Mouse (Mus musculus): ENCODE measurements at regions not wholly inside any gene's neighbourhood (a gene's known extent, or its start where the extent isn't known, plus 50 kb on each side); places are given as distances from the start of the nearest gene placed in this dataset.
"Not testable (repeated sequence)": the region's sequence is repeated elsewhere in the genome, so short reads cannot be mapped to it uniquely, and the experiment has no call there.

DNA sequence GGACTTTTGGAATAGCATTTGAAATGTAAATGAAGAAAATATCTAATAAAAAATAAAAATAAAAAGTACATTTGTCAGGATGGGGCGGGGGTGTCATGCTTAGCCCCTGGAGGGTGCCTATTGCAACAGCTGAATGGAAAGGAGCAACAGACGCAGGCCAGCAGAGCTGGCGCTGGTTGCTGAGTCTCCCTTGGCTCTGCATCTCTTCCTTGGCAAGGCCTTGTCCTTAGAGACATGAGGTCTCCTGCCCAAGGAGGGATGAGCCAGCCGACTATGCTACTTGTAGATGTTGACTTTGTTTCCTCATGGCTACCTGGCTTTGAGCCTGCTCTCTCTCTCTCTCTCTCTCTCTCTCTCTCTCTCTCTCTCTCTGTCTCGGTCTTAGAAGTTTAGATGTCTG is 166.4 kb downstream of the Opa1 start:
- DNase-seq (ENCODE audit: low spot score): no peak

DNA sequence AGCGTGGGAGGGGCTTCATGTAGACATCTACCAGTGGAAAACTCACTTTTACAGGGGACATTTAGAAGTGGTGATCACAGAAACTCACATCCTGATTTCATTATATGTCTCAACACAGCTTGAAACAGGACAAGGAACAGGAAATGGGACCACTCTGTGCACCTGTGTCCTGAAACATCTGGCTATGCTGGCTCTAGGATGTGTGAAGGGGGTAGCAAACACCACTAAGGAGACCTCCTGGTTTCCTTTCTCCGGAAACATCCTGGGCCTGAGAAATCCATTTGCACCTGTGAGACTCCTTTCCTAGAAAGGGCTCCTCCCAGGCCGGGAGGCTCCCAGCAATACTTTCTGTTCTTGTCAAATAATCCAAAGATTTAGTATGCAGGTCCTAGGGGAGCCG is 167.1 kb downstream of the Opa1 start:
- no peak for DNase-seq (ENCODE audit: low spot score)

DNA sequence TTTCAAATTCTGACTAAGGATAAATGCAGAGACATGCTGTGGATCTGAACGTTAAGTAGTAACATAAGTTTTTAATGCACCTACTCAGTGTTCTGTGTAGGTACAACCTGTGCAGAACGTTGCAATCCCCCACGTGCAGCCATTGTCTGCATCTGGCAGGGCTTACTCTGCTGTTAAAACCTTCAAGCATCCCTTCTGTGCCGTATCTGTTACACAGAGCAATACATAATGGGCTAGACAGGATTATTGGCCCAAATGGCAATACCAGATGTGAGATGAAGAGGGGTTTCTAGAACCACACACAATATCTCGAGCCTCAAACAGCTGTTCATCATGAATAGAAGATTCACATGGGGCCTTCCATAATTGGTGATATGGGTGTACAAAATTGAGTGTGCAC is 170.0 kb downstream of the Opa1 start:
- DNase-seq (ENCODE audit: low spot score): no peak

DNA sequence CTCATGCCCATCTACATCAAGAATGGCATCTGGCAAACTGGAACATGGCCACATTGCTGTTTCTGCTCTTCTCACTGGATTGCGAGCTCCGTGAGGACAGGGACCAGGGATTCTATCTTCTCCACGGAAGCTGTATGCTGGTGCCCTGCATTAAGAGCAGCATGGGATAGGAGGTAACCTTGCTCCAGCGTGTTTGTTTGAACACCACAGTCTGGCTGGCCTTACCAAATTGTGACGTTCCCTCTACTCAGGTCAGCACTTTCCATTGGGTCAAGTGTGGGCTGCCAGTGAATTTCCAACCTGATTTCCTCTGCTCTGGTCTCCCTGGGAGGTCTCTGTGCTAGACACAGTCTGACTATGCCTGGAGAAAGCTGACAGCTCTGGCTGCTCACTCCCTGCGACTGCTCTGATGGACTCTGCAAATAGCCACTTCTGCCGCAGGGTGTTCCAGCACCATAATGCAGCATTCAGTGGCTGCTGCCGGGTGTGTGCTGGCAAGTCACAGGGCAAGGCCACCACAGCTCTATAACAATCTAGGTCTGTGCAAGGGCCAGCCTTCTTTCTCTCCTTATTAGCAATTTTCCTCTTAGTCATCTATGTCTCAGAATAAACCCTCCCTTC is 175.6 kb downstream of the Opa1 start:
- DNase-seq (ENCODE audit: low spot score): no peak

DNA sequence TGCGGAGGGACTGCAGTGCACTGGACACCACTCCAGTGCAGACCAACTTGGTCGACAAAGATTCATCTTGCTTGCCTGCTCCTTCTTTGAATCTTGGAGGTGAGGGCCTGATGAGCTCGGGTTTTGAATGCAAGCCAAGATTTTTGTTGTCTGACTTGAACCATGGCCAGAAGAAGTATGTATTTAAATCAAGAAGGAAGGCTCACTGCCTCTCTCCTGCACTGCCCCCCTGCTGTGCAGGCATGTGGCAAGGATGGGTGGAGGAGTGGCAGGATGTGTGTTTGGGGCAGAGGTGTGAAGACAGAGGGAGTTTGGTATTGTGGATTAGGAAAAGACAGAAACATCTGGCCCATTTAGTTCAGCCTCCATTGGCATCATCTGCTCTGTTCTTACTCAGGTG is 179.1 kb downstream of the Opa1 start:
- DNase-seq (ENCODE audit: low spot score): no peak

DNA sequence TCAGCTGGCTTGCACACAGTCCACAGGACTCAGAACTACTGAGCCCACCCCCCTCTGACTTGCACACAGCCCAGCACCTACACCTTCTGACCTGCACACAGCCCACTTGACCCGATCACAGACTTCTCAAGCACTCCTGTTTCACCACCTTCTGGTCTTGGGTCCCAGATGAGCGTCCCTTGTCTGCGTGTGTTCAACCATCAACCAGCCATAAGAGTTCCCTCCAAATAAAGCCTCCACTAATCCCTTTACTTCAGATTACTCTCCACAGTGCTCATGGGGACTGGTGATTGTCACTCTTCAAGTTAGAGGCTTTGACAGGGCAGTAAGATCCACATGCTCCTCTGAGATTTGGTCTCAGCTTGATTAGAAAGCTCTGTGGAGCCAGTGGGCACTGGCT is 180.3 kb downstream of the Opa1 start:
- DNase-seq (ENCODE audit: low spot score): no peak

DNA sequence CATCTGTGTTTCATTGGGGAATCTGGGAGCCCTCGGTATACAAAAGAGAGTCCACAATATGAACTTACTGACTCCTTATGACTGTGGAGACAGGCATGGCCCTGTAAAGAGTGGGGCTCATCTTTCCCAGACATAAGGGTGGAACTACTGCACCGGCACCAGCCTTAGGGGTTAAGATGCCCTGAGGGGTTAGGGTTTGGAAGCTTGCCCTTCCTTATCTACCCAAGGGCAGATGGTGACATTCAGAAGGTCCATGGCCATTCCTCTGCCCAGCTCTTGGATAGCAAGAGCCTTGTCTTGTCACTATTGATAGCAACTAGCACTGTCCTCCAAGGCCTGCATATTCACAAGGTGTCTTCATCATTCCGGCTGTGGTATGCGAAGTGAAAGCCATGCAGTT is 181.5 kb downstream of the Opa1 start:
- no peak for DNase-seq (ENCODE audit: low spot score)

DNA sequence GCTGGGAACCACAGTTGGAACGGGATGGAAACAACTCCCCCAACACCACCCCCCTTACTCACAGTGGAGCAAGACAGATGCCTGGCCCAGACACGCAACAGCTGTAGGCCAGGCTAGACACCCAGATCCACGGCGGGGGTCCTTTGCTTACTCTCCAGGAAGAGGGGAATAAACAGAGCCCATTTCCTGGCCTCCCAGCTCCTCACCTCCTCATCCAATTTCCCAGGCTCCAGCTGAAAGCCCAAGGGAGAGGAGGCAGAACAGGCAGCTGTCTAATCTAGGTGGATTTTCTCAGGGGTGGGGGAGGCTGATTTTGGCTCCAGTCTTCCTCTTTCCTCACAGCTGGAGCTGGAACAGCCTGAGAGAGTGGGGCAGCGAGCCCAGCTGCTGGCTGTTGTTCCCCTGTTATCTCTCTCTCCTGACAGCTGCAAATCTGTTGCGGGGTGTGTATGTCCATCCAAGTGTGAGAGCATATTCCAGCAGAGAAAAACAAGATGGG is 182.7 kb downstream of the Opa1 start:
- no peak for DNase-seq (ENCODE audit: low spot score)

DNA sequence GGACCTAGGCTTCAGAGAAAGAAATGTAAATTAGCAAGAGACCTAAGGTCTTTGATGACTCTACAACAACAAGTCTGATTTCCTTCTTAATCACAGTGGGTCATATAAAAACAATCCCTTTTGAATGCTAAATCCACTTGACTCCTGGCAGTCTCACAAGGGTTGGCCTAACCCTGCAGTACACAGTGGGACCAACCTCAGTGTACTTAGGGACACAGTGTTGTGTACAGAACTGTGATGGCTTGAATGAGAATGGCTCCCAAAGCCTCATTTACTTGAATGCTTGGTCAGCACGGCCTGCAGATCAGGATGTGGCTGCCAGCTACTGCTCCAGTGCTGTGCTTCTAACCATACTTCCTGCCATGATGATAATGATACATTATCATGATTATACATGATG is 185.2 kb downstream of the Opa1 start:
- DNase-seq (ENCODE audit: low spot score): no peak

DNA sequence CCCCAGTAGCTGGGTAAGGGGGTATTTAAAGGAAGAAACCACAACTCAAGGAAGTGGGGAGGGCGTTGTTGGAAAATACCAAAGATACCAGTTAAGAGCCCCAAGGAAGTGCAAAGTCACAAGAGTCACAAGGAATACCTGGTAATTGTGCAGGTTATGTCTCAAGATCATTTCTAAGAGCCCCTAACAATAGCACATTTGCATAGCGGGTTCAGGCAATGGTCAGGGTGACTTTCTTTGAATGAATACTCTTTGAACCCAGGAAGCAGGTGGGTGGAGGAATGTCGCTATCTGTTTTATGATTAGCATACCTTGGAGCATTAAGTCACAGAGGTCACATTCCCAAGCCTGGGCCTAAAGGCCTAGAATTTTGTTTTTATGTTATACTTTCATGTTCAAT is 186.7 kb downstream of the Opa1 start:
- not testable (repeated sequence) for DNase-seq (ENCODE audit: low spot score)

DNA sequence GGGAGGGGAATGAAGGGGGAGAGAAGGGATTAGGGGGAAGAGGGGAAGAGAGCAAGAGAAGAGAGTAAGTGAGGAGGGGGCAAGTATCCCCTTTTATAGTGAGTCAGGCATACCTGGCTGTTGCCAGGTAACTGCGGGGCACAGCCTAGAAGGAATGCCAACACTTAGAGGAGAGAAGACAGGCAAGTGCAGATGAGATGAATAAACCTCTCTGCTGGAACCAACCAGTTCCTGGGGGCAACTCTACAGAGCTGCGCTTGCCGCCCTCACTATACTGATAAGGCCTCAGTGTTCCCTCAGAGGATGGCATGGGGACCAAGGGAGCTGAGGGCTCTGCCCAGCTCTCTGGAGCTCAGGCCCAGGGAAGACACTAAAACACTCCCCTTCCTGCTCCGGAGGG is 192.2 kb downstream of the Opa1 start:
- no peak for DNase-seq (ENCODE audit: low spot score)

DNA sequence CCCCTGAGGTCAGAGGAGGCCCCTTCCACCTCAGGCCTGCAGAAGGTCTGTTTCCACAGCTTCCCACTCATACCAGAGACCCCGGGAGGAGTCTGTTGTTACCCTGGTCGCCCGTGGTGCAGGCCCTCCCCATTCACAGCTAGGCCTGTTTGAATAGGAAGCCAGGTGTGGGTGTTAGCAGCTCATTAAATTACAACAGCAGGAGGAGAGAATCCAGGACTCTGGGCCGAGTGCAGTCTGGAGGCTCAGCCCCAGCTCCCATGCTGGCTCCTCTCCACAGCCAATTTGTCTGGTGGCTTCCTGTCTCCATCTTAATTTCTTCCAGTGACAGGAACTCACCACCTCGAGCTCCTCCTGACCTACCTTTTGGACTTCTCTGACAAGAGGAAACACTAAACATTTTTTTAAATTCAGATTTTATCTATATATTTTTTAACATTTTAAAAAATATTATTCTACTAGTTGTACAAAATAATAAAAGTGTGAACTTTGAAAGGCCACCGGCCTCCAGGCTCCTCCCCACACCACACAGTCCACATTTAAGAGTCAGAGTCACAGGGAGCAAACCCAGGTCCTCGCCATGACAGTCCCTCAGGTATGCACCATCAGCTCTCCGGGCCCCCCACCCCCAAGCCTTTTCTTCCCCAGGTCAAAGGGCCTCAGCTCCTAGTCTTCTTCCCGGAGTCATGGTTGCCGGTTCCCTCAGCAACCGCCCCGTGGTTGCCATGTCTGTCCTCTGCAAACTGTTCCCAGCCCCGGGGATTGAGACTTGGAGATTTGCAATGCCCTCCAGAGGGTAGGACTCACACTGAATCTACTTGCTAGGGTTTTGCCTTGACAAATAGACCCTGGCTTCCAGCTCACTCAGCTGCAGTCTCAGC is 192.8 kb downstream of the Opa1 start:
- DNase-seq (ENCODE audit: low spot score): no peak

DNA sequence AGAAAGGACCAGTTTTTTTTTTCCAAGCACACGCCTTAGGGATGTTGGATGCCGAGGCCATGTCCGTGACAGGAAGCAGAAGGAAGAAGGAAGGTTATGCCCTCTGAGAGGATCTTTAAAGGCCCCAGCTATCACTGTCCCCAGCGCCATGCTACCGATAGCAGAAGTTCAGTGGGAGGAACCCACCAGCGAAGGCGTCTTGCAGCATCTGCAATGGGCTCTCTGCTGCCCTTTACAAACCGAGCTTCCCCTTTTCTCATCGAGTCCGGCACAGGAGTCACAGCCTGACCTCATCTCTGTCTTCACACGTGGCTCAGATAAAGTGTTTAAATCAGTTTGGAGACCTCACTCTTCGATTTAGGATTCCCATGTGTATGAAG is 193.5 kb downstream of the Opa1 start:
- no peak for DNase-seq (ENCODE audit: low spot score)

DNA sequence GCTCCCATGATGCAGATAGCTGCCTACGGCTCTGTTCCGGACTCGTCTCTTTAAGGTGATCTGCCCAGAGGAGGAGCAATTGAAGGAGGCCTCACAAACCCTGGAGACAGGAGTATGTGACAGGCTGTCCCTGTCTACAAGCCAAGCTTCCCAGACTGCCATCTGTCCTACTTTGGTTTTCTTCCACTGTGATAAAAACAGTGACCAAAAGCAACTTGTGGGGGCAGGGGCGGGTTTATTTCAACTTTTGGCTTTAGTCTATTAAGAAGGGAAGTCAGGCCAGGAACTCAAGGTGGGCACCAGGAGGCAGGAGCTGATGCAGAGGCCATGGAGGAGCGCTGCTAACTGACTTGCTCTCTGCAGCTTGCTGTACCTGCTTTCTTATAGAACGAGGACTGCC is 193.9 kb downstream of the Opa1 start:
- peak; percentile 37 for DNase-seq (ENCODE audit: low spot score)

DNA sequence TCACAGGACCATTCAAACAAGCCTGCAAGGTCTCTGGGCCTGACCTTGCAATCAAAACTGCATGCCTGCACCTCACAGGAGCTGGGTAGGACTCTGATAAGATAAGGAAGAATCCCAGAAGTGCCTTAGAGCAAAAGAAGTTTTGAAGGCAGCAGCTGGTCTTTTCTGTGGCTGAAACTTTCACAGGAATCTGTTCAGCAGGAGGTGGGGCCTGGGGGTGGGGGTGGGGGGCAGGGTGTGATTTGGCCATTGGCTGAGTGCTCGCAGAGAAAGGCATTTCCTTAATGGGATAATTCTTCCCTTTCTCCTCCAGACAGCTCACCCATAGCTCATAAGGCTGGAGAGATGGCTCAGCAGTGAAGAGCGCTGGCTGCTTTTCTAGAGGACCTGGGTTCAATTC is 195.8 kb downstream of the Opa1 start:
- DNase-seq (ENCODE audit: low spot score): no peak

DNA sequence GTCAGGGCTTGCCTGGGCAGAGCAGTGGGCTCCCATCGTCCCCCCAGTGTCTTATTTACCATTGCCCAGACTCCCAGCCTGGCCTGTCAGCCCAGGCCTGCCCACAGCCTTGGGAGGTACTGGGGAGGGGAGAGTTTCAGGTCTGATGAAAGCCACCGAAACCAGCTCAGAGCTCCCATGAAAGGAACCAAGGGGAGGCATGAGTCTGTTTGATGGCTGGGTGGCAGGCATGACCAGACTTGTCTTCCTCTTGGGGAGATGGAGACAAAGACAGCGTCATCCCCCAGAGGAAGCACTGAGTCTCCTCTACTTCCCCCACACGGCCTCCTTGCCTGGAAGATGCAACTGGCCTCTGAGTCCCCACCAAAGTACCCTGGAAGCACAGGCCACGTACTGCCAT is 196.7 kb downstream of the Opa1 start:
- no peak for DNase-seq (ENCODE audit: low spot score)

DNA sequence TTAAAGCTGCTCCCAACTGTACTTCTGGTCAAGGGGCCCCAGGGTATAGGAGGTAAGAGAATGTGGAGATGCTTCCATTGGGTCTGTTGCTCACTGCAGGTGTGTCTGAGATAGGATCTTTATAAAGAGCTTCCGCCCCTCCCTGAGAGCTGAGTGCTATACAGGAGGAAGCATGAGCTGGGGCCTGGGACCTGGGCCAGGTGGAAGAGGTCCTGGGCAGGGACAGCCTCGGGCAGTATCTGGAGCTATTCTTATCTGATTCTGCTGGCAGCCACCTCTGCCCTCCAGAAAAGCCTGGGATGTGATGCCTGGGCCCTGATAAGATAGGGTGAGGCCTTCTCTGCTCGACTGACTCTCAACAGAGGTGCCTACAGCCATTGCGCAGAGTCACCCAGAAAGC is 203.3 kb downstream of the Opa1 start:
- DNase-seq (ENCODE audit: low spot score): no peak

DNA sequence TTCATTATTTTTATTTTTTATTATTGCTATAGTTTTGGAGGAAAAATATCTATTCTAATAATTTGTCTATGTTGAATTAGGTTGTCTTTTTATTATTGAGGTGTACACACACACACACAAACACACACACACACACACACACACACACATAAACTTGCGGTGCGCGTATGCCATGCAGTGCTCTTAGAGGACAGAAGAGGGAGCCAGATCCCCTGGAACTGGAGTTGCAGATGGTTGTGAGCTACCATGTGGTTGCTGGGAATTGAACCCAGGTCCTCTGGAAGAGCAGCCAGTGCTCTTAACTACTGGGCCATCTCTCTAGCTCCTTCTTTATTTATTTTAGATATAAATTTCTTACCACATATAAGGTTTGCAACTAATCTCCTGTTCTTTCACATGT is 206.0 kb downstream of the Opa1 start:
- no peak for DNase-seq (ENCODE audit: low spot score)

DNA sequence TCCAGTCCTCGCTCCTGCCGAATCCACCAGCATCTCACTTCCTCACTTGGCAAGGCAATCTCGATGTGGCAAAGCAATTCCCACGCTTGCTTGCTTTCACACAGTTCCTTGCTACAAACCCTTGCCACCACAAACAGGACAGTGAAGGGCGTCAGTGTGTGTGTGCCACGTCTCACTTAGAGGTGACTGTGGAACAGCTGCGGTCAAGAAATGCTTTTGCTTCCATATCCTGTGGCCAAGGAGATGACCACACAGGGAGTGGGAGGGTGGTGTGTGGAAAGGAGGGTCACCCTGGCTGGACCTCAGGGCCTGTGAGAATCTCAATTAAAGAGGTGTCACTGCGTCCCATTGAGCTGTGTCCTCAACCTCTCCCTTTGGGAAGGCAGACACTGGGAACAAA is 207.4 kb downstream of the Opa1 start:
- DNase-seq (ENCODE audit: low spot score): no peak

DNA sequence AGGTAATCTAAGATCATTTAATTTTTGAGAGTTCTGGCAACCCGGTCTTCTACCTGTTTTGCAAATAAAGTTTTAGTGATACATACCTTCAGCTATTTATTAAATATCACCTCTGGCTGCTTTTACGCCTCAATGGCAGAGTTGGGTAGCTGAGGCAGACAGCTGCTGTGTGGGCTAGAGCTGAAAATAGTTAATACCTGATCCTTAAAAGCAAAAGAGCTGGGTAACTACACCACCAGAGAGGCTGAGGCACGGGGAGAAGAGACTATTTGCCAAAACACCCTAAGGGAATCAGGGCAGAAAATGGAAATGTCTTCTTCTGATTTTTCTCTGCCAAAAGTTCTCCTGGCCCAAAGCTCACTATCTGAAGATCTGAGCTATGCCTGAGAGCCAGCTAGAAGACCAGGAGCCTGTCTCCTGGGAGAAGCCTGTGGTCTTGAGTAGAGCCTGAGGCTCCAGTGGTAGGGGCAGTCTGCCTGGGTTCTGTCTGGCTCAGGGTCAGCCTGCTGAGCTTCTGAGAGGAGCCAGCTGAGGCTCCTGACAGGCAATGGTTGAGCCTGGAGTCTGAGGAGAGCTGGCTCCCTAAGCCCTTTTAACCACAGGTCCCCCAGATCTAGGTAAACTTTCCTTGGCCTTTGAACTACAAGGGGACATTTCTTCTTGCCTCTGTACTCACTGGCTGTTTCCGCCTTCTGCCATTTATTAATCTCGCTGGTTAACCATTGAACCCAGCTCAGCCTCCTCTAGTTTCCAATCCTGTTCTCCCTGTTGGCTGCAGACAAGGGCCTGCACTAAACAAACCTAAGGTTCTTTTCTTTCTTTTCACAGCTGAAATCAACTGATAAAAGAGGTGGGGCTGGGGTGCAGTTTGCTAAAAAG is 208.7 kb downstream of the Opa1 start:
- no peak for DNase-seq (ENCODE audit: low spot score)

DNA sequence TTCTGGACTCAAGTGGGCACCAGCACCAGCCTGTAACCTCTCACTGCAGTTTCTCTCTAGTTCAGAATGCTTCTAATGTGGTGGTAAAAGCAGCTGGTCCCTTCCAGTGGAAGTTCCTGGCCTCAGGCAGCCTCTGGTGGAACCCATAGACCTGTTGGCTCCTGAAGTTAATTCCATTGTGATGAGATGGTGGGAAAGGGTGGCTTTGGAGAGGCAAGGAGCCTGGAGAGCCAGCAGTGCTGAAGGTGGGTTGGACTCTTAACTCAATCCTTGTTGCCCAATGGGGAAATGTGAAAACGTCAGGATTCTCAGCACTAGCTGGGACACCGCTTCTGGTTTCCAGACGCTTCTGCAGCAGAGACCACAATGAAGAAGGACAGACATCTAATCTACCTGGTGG is 210.9 kb downstream of the Opa1 start:
- no peak for DNase-seq (ENCODE audit: low spot score)

DNA sequence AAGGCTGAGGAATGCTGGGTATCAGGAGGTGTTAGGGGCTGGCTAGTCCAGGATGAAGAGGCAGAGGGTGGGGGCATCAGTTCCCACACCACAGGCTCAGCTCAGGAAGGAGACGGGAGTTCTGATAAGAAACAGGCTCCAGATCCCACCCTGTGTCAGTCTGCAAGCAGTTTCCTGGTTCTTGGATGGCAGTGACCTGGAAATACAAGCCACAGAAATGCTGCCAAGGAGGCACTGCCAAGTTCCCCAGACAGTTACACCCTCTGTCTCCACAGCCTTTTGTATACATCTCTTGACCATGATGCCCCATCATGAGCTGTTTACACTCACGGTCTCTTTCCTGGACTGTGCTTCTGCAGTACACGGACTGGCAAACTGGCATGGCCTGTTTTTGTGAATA is 220.1 kb downstream of the Opa1 start:
- DNase-seq (ENCODE audit: low spot score): no peak

DNA sequence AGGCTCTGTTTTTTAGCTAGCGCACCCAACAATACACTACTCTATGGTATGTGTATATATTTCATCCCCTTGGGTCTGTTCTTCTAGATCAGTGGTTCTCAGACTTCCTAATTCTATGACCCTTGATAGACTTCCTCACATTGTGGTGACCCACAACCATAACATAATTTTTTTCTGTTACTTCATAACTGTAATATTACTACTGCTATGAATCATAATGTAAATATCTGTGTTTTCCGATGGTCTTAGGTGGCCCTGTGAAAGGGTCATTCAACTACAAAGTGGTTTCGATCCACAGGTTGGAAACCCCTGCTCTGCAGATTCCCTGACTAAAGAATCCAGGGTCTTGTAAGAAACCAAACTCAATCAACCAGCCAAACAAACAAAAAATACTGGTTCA is 220.8 kb downstream of the Opa1 start:
- no peak for DNase-seq (ENCODE audit: low spot score)

All from layer of hippocampus, adult 9-10 months (tissue).